Mouse (Mus musculus) adrenal gland, postnatal 25 days (tissue): ENCODE measurements around the gene Slc25a11. TPM values are rescaled to one million over a fixed set of nuclear protein-coding genes. Genes with fewer than 3 reads are reported as not detected.

Experiments used
- DNase-seq: peaks from one replicate; pipeline ENCODE4 v3.0.0; 2021; ENCODE audit warnings: mixed read lengths
- total RNA-seq: library from RNA; stranded (reverse); gene quantifications from 2 replicates; pipeline ENCODE4 v1.2.3, GENCODE M21; 2021

Slc25a11 gene
- total RNA-seq, 1 experiment from 2014 or later: 146 TPM

DNA sequence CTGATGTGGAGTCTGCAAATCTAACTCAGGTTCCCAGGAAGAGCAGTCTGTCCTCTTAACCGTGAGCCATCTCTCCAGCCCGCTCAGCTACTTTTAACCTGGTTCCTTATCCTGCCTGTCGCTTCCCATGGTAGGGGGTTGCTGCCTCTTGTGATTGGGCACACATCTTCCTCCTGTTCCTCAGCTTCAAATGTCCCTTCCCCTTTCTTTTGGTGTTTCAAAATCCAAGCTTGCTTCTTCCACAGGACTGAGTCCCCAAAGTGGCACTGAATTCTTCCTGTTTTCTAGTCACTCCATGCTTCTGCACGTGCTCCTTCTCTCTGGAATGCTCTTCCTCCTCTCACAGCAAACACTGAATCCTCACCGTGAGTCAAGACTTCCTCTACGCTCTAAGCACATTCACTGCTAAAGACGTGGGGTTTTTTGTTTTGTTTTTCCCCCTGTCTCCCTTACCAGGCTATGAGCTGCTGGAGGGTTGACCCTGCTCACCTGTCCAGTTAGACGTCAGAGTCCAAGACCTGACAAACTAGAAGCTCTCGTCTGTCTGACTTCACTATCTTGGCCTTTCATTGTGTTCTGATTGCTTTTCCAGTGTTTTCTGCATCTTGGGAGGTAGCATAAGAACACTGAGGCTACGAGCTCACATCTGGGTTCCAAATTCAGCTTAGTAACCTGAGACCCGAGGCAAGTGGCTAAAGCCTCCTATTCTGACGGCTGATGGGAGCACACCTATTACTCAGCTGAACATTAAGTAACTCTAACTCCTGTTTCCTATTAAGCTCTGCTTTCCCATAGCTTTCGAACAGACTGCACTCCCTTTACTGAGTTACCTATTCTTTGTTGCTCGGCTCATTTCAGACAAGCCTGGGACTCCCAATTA, 20.2 kb upstream of the Slc25a11 start:
- DNase-seq: no peak

DNA sequence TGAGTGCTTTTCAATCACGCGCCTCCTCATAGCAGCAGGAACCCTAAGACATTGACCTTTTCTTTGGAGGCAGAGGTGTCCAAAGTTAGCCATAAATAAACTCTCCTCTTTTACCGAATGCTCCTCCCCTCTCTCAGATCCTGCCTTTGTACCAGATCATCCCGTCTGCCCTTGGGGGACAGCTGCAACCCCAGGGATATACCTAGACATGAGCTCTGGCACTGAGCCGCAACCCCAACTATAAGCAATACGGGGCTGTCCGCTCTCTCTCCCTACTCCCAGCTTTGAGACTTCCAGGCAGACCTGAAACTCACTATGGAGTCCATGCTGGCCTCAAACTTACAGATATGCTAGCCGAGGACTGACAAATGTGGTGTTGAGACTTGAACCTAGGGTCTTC, 19.4 kb upstream of the Slc25a11 start:
- no peak for DNase-seq

DNA sequence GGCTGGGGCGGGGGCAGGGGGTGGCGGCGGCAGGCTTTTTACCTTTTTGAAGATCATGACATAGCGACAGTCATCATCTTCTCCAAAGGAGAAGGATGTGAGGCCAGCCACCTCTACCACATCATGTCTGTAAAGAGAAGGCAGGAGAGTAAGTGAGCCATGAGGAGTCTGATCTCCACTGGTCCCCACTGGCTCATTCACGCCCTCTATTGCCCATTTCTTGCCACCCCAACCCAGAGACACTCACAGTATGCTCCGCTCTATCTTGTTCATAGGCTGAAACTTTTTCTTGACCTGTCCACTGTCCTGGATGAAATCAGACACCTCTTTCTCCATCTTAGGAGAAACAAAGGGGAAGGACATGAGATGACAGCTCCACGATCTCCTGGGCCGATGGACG, 17.5 kb upstream of the Slc25a11 start:
- DNase-seq: no peak

DNA sequence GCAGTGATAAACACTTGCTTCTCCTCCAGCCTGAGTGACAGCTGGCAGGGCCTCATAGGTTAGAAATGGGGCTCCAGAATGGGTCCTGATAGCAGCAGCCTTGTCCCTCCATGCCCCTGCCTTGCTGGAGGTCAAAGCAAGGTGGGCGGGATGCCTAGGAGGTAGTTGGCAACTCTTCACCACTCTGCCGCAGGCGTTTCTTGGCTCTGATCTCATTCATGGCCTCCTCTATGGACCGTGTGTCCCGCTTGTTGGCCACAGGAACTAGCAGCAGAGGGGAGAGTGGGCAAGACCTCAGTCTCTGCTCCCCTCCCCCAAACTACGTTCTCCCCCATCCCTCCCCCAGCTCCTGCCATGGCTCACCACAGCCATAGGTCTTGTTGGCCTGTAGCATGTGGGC, 16.7 kb upstream of the Slc25a11 start:
- no peak for DNase-seq

DNA sequence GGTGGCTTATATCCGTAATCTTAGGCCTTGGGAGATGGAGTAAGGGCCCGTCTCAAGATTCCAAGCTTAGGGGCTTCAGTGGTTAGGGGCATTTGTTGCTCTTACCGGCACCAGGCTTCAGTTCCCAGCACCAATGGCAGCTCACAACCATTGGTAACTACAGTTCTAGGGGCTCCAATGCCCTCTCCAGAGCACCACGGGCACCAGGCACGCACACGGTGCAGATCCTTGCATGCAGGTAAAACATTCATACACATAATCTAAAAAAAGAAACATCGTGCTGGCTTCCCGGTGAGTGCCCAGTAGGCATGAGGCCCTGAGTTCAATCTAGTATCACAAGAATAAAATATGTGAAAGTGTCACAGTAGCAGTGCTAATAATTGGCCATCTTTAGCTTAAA, 15.8 kb upstream of the Slc25a11 start:
- no peak for DNase-seq

DNA sequence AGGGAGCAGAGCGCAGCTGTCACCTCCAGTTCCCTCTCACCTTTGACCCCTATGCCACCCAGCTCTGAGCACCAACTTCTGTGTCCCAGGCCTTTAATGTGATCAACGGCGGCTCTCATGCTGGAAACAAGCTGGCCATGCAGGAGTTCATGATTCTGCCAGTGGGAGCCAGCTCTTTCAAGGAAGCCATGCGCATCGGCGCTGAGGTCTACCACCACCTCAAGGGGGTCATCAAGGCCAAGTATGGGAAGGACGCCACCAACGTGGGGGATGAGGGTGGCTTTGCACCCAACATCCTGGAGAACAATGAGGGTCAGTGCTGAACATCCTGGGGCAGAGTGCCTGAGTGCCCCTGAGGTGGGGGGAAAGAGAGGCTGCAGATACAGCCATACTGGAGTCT, 13.3 kb upstream of the Slc25a11 start:
- DNase-seq: no peak

DNA sequence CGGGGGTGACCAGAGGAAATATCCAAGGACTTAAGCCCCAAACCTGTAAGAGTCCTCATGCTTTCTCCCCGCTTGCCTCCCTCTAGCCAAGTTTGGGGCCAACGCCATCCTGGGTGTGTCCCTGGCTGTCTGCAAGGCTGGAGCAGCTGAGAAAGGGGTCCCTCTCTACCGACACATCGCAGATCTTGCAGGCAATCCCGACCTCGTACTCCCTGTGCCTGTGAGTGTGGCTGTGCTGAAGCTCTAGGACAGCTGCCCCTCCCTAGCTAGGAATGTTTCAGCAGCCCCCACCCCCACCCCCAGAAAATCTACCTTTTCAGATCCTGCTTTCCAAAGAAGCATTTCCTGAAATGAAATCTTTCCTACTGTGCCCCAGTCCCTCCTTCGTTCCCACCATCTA, 11.7 kb upstream of the Slc25a11 start:
- no peak for DNase-seq

DNA sequence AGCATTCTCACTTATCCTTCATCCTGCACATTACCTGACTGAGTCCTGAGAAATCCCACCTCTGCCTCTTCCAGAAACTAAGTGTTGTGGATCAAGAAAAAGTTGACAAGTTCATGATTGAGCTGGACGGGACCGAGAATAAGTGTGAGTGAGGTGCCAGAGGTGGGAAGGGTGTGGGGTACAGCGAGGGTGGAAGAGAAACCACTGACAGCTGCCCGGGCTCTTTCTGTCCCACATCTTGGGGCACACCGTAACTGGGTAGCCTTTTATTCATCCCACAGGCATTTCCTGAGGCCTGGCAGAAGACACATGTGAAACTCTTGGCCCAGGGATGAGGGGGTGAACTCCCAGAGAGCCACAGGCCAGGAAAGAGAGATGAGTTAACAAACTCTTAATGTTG, 11.2 kb upstream of the Slc25a11 start:
- no peak for DNase-seq

DNA sequence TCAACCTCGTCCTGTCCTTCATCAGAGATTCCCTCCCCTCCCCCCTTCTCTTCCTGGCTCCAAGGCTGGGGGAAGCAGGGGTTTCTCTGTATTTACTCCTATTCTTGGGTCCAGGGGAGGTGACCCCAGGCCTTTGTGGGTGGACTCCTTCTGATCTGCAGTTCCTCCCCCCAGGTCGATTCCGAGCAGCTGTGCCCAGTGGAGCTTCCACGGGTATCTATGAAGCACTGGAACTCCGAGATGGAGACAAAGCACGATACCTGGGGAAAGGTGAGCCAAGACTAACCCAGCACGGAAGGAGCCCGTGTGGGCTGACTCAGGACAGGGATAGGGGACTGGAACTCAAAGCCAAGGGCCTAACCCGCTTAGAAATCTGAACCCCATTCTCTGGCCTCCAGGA, 10.7 kb upstream of the Slc25a11 start:
- DNase-seq: no peak

DNA sequence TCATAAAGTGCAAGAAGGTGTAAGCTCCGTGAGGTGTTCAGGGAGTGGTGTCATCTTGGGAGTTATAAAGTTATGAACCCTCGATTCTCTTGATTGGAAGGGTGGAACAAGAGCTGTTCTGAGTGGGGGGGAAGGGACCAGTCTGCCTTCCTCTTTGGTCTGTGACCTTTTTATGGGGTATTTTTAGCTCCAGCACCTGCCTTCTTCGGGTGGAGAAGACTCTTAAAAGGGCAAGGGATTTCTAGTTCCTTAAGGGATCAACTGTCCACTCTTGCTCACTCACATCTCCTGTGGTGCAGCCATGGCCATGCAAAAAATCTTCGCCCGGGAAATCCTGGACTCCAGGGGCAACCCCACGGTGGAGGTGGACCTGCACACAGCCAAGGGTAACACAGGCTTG, 10.3 kb upstream of the Slc25a11 start:
- DNase-seq: no peak

DNA sequence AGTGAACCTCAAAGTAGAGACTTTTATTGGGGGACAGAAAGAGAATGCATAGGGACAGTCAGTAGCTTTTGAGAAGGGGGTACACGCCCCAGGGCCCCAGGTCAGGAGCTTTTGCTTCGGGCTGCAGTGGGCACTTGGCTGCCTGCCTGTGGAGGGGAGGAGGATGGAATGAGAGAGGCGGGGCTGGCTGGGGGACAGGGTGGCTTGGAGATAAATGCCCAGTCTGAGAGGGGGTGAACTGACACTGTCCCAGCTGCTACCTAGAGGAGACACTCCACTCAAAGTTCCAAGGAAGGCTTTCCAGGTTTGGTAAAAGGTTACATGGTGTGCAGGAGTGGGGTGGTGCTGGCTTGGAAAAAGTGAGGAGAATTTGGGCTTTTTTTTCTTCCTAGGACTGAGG, 9.7 kb upstream of the Slc25a11 start, which contains the start of gene Eno3:
Eno3 (plus strand) TSS at position 239 of the 400 bp plus-strand sequence.
- no peak for DNase-seq

DNA sequence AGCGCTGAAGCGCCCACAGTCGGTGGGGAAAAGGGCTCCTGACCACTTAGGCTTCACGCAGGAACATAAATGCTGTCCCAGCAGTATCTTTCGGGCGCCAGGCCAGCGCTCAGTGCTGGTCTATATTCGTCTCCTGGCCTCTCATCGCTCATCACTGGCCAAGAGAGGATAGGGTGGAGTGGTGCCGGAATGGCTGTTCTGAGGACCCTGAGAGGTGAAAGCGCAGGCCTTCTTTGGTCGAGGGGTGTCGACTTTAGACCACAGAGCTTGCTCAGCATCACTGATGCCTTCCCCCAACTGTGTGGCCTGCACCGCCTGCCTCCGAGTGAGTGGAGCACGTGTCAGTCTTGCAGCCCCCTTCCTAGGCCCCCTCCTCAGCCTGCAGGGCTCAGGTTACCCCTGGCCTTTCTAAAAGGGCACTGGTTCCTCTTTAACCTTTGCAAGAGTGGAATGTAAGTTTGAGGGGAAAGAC, 9.2 kb upstream of the Slc25a11 start:
- peak; percentile 52 for DNase-seq

DNA sequence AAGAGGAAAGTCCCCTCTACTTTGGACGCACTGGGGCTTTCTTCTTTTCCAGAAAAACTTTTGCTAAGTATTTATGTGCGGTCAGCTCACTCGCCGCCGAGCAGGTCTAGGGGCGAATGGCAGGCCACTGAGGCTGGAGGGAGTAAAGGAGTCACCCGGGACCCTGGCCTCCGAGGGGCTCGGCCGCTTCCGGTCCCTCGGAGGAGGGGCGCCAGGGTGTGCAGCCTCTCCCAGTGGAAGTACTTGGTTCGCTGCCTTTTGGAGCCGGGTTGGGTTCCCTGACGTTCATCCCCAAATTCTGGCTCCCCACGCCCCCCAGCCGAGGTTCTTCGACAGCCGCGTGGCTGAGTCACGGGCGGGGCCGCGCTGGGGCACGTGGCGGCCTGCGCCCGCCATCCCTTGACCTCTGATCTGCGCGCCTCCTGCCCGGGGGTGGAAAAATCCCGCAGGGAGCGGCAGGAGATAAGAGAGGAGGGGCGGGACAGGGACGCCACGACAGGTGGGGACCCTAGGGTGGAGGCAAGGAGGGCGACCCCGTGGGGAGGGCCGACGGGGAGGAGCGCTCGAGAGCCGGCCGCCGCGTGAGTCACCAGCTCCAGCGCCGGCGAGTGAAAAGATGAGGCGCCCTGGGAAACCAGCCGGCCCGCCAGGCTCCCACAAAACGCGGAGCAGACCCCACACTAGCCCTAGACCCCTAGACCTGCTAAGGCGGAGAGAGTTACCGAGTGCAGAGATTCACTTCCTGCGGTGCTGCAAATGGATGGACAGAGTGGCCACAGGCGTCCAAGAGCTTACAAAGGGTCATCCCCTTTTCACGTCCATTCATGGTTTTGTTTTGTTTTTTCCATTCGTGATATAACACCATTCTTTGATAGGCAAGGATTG, 8.5 kb upstream of the Slc25a11 start:
- DNase-seq: peak; percentile 70

DNA sequence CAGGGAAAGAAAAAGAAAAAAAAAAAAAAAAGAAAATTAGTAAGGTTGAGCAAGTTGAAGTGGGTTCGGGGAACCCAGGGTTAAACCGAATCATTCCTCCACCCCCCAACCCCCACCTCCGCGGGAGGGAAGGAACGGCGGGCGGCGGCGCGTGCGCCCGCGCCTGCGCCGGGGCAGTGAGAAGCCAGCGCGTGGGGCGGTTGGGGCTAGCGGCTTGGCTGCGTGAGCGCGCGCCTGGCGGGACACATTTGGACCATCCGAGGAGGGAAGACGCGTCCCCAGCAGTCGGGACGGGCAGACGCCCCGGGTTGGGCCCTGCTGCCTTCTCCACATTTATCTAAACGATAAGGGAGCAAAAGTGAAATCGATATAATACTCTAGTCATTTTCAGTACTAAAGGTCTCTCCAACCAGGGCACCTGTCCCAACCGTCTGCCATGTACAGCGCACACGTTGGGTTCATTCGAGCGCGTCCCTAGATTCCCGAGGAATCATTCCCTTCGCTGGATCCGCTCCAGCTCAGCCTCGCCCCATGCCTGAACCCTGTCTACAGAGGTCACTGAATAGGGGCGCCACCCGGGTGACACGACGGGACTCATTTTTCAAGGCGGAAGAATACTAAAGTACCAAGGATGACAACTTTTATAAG, 7.8 kb upstream of the Slc25a11 start:
- DNase-seq: peak; percentile 88

DNA sequence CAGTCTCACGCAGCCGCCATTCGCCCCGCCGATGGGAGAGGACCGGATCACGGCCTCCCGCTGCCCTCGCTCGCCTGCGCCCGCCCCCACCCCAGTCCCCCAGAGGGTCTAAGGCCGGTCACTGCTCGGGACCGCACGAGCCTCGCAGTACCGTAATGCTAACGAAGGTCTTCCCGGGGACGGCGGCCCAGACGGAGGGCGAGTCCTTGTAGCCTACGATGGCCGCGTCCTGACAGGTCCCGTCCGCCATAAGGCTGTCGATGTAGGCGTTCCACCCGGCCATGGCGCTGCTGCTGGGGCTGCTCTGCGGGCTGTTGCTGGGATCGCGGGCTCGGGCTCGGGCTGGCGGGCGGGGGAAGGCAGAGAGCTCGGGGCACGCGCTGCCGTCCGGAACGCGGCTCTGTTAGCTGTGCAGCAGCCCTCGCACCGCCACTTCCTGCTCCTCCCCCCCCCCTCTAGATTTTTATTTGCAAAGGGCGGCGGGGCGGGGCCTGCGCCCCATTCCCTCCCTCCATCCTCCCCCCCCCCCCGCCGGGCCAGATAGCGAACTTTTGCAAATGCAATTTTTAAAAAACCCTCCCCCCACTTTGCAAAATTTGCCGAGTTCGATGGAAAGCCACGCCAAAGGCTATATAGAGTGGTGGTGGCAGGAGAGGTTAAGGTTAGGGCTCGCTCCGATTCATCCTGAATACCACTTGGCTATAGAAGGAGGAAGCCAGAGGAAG, 7.1 kb upstream of the Slc25a11 start, which contains the start of gene Pfn1:
Pfn1 (minus strand) TSS at position 447 of the 725 bp plus-strand sequence.
- peak; percentile 87 for DNase-seq

DNA sequence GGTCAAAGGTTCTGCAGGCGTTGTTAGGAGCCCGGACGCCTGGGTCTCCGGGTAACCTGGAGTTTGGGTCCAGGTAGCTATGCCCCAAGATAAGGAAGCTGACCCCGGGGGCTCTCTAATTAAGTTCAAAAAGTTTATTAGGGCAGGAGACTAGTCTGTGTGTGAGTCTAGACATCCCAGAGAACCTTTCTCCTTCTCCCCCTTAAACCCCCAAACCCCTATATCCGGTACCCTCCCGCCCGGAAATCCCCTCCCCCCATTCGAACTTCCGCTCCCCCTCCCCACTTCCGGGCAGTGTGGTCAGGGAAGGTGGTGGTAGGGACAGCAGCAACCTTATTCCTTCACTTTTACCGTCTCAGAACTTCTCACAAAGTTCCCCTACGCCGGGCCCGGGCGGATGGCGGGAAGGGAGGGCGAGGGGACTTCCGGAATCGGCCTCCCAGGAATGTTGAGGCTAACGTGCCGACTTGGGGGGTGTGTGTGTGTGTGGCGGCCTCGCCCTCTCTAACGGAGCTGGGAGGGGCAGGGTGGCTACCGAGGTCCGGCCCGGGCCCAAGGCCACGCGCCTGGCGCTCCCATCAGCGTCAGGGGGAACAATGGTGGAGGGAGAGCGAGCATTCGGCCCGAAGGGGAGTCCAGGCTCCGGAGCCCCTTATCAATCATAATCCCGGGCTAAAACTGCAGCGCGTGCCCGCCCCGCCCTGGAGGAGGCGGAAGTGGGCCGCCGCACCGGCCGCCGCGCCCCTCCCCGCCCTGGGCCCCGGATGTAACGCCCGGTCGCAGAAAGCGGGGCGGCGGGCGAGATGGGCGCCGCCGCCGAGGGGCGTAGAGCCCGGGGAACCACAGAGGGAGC, 6.3 kb upstream of the Slc25a11 start:
- DNase-seq: peak; percentile 77

DNA sequence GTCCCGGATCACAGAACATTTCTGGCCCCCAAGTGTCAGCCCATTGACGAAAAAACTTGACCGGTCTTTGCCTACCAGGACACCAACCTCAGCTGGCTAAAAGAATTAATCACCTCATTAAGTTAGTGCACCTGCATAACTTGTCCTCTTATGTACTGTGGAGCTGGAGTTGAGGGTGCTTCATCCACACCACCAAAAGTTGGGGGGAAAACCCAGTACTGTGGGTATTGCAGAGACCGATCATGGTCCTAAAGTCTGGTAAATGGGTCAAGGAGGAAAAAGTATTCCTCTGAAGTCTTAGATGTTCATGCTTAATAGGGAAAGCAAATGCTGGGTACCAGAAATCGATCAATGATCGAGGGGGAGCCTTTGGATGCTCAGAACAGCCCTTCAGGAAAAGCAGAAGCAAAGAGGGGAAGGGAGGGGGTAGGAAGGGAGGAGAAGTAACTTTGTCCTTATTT, 5.6 kb upstream of the Slc25a11 start:
- no peak for DNase-seq

DNA sequence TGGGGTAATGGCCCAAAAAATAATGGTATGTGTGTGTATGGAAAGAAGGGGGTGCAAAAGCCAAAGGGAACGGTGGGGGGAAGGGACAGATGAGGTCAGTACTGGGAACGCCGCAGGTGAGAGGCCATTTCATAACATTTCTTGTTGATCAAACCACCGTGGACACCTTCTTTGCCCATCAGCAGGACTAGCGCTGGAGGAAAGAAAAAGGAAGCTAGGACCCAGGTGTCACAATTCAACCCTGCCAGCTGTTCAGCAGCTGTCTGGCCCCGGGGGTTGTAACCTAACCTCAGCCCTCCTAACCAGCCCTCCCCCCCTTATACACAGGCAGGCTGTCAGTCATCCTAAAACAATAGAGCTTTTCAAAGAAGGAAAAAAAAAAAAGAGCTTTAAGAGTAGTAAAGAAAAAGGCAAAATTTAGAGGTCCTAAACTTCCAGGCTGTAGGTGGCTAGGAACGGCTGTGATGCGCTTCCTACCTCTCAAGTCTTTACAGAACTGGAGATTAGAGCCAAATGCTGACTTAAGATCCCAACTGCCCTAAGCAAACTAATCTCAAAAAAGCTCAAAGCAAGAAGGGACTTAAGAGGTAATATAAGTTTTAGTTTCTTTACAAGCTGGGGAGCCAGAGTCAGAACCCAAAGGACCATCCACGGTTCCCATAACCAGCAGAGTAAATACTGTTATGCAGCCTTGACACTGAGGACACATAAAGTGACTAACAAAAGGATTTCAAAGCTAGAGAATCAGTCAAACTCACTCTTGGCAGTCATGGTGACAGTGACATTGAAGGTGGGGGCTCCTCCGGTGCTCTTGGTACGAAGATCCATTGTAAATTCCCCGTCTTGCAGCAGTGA, 5.0 kb upstream of the Slc25a11 start:
- no peak for DNase-seq

DNA sequence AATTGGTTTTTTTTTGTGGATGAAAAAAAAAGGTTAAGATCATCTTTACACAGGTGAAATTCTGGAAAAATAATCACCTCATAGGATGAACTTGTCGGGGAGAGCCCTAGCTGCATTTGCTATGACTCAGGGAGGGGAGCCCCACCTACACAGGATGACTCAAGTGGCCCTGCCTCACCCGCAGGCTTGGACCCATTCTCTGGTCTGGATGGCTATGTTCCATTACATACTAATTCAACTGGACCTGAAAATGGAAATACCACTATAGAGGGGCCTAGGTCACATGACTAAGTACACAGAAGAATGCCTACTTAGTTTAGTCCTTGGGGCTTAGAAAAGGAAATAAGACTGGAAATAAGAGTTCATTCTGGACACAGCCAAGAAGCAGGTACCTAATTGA, 4.1 kb upstream of the Slc25a11 start:
- peak; percentile 57 for DNase-seq
